Mouse (Mus musculus): ENCODE measurements around the gene Endov.

Gene Endov

DNA sequence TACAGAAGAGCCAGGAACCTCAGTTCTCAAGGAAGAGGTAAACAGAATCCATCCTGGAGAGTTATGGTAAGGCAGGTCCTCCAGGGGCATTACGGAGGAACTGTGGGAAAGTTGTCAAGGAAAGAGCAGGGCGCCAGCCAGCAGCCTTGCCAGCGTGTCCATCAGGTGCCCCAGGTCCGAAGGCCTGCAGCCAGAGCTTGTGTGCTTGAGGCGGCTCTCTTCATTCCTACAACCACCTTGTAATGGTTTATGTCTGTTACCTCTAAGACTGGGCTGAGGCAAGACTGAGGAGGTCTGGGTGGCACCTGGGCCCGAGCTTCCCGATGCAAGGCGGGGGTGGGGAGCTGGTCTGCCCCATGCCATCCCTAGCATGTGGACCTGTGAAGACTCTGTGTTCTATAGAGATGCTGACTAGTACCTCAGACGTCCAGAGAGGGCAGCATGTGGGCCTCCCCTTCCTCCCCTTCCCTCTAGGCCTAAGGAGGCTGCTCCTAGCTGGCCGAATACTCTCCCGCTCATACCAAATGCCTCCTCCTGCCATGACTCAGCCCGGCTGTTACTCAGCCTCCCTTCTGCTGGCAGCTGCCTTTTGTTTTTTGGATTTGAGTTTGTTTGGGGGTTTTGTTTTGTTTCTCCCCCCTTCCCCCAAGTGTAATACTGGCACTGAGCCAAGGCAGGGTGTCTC is 25.7 kb downstream of the Endov start:
- no peak for DNase-seq (ENCODE audit: low spot score in 2 of 2)

DNA sequence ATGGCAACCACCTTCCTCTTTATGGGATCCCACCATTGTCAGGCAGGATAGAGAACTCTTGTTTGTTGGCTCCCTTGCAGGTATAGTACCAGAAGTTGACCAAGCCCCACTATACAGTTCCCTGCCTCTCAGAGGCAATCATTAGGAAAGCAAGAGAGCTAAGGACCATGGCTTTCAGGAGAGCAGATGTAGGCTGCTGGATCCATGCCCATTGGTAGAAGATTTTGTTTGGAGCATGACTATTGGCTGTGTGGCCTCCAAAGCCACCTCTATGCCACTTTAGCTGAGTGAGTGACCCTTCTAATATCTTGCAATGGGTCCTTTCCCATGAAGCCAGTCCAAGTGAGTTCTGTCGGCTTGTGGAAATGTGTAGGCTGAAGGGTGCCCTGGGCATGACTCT is 28.2 kb downstream of the Endov start:
- no peak for DNase-seq (ENCODE audit: low spot score in 2 of 2)

DNA sequence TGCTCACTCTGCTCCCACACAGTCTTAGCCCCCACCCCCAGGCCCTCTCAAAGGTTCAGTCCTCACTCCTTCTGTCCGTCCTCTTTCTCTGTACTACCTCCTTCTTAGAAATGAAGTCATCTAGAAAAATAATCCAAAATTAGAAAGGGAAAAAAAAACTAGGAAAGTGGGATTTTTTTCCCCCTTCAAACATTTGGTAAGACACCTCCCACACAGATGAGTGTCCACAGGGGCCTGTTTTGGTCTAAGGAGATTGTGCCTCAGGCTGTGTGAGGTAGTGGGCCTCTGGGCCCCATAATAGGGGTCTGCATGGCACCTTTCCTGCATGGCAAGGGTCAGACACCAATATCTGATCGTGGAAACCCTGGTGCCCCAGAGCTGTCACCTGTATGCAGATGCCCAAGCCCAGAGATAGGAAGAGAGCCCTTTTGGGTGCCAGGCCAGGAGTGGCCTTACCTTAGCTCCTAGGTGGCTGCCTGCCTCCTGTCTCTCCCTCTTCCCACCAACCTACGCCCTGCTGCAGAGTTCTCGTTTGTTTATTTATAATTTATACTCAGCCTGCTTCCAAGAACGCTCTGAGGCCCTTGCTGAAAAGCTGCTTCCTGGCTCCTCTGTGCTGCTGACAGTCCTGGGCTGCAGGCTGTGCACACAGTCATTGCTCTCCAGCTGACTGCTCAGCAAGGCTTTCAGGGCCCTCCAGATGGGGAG is 29.0 kb downstream of the Endov start:
- no peak for DNase-seq (ENCODE audit: low spot score in 2 of 2)

DNA sequence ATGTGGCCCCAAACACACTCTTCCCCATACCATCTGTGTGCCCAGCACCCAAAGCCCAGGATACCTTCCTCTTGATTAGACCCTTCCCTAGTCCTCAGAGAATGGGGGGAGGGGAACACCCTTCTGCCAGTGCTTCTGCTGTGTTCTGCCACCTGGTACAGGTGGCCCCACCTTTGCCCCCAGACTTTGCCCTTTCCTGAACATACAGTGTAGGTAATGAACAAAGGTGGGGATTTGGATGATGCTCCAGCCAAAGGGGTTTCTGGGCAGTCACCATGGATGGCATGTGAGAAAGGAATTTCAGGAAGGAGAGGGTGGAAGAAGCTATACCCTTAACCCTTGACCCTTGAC is 29.5 kb downstream of the Endov start:
- no peak for DNase-seq (ENCODE audit: low spot score in 2 of 2)

DNA sequence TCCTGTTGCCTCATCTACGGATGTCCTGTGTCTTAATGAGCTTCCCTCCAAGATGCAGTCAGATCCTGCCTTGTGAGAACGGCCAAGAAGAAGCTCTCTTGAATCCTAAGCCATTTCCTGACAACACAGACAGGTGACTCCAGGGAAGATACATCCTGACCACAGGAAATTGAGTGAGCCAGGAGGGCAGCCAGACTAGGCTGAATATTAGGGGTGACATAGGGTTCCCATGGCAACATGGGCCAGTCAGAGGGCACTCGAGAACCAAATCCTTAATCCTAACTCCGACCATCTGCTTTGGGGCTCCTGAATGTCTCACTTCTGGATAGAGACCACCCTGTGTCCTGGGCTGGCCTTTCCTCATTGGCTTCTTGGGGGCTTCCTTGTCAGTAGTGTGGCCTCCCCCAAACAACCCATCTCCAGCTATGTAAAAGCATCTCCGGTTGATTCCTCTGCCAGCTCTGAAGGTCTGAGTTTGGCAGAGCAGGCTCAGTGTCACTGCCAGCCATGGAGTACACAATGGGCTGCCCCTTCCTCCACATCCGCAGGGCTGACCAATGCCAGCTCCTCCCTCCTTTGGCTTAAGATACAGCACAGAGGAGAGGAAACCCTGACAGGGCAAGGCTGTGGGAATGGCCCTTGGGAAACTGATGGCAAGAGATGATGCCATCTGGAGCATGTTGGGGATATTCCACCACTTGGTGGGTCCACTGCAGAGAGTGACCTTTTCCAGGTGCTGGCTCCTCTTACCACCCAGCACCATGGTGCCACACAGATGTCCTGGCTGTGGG is 31.0 kb downstream of the Endov start:
- DNase-seq (ENCODE audit: low spot score in 2 of 2) = no peak

DNA sequence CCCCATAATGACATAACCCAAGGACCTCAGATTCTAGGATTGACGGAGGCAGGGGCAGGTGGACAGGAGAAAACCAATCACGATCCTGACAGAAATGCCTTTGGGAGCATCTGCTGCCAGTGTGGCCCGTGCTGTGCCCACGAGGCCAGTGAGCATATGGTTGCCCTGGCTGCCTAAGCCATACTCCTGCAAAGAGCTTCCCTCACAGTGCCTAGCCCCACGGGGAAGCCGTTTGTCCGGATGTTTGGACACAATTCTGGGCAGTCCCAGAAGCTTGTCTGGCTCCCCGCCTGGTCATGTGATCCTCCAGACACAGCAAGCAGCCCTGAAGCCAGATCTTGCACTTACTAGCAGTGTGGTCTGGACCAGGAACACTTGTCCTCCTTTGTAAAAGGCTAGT is 31.6 kb downstream of the Endov start:
- DNase-seq (ENCODE audit: low spot score in 2 of 2) = no peak

DNA sequence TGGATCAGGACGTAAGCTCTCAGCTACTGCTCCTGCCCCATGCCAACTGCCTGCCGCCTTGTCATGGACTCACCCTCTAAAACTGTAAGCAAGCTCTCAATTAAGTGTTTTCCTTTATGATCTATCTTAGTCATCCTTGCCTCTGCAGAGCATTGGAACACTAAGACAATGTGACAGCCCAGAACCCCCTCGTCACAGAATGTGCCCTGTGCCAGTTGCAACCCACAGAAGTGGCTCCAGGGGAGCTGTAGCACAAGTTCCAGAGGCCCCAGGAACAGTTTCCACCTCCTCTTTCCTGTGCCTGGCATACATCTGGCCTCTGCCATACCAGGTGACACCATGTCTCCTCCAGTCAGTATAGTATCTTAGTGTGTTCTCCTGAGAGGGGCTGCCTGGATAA is 32.2 kb downstream of the Endov start:
- DNase-seq (ENCODE audit: low spot score in 2 of 2) = no peak

DNA sequence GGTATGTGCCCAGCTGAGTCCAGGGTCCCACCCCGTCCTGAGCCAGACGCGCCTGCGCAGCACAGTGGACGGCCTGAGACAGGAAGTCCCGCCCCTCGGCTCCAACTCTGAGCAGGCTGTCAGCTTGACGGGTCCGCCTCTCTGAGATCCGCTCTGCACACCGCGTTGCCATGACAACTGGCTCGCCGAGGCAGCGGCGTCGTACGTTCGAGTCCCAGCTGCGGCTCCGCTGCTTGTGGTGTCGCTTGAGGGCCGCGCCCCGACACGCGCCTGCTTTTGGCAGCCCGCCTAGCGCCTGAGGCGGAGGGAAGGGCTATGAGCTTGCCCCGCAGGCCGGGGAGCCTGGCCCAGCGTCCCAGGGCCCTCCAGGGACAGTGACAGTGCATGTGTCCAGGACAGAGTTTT is 33.4 kb downstream of the Endov start:
- peak; percentile 70 to 74 for DNase-seq (ENCODE audit: low spot score in 2 of 2)

DNA sequence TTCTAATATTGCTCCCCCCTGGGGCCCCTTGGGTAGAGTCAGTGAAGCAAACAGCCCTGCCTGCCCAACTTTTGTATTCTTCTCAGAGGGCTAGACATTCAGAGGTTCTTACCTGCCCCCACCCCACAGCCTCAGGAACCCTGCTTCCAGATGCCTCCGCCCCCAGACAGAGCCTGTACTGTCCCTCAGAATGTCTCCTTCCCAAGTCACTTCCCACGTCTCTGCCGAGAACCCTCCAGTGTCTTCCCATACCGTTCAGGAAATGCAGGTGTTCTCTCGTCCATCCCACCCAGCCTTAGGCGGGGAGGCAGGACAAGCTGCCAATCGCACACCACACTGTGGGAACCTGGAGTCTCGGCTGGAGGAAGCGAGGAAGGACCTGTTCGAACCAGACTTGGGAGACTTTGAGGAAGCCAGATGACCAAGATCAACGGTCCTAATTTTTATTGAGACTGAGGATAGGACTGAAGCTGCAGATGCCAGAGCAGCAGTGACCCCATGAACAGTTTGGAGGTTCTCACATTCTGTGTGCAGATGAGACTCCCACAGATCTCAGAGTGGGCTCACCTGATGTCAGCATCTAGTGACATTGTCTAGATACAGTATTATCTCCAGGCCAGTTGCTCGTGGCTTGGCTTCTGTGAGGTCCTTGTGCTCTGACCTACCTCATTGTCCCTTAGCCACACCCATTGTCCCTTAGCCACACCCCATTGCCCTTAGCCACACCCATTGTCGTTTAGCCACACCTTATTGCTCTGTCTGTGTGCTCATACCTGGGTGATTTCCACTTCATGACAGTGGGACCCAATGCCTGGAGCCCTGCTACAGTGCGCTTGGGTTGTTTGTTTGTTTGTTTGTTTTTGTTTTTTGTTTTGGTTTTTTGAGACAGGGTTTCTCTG is 35.2 kb downstream of the Endov start:
- DNase-seq (ENCODE audit: low spot score in 2 of 2) = no peak

DNA sequence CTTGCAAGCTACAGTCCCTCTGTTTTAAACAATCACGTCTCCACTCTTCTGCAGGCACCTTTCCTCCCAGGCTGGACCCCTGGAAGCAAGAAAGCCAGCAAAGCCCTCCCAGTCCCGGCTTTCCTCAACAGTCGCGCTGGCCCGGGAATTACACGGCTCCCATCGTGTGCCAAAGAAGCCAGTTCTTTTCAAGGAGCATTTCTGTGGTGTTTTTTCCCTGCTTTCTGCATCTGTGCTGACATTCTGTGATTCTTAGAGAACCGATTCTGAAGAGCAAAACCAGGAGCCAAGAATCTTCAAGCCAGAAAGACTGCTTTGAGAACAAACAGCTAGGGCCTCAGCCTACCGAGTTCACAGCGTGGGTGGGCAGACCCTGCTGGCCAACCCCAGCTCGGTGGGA is 37.8 kb downstream of the Endov start:
- no peak for DNase-seq (ENCODE audit: low spot score in 2 of 2)

DNA sequence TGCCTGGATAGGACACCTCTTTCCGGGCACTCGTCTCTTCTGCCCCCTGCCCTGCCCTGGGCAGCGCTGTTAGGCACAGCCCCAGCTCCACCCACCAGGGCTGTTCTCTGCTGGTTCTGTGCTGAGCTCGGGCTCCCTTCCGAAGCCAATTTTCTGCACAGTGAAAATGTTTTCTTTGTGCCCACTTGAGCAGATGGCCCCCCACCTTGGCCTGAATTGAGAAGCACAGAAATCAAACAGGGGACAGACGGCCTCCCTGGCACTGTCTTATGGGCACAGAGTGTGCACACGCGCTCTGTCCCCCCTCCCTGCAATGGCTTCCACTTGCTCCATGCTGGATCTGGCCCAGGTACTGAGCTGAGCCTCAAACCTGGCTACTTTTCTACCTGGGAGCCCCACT is 41.3 kb downstream of the Endov start:
- no peak for DNase-seq (ENCODE audit: low spot score in 2 of 2)

DNA sequence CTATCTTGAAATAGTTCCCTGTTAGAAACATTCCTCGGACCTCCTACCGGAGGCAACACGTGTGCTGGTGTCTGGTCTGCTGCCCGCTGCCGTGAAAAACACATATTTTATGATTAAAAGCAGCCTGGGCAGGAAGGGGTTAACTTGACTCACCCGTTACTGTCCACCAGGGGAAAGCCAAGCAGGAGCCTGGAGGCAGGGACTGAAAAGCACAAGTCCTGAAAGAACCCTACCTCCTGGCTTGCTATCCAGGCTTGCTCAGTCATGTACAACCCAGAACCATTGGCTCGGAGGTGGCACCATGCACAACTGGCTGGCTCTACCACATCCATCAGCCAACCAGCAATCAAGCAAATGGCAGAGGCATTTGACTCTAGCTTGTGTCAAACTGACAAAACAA is 42.6 kb downstream of the Endov start:
- DNase-seq (ENCODE audit: low spot score in 2 of 2) = no peak

DNA sequence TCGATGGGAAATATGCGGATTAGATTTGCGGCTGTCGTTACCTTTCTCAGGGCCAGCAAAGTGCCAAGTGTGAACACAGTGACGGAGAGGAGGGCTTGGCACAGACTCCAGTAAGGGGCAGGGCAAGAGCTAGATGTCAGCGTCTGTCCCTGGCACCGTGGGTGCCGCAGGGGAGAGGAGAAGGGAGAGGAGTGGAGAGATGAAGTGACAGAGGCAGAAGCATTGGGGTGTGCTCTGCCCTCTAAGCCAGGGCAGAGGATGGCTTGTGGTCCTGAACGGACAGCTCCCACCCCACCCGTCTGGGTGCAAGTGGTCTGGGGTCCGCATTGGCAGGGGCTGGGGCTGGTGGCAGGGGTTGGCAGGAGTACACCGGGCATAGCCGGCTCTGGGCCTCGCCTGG is 48.8 kb downstream of the Endov start:
- DNase-seq (ENCODE audit: low spot score in 2 of 2) = no peak

DNA sequence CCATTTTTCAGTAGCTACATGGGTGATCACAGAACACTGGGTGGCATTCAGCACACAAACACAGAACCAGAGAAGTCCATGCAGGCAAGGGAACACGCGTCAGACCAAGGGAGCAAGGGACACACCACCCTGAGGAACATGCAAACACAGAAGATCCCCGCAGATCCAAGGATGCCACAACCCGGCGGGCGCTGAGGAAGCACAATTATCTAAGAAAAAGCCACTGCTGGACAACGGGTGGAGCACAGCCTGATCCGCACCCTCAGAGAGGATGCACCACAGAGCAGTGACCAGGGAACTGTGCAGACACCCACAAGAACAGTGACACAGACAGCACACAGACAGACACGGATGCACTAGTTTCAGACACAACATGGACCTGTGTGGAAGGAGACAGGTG is 49.4 kb downstream of the Endov start:
- no peak for DNase-seq (ENCODE audit: low spot score in 2 of 2)

DNA sequence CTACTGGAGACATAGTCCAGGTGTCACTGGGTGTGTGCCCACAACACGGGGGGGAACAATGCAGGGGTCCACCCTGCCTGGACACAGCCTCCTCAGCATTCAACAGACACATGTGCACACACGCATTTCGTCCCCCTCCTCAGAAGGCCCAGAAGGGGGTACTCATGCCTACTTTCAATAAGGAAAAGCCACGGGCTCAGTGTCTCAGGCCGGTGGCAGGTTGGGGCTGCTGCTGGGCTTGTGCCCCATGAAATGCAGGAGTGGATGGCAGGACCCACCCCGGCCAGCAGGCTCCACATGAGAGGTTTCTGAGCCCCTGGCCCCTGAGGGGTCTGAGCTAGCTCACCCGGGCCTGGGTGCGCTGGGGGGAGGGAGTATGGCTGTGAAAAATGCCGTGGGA is 49.9 kb downstream of the Endov start:
- DNase-seq (ENCODE audit: low spot score in 2 of 2) = no peak

DNA sequence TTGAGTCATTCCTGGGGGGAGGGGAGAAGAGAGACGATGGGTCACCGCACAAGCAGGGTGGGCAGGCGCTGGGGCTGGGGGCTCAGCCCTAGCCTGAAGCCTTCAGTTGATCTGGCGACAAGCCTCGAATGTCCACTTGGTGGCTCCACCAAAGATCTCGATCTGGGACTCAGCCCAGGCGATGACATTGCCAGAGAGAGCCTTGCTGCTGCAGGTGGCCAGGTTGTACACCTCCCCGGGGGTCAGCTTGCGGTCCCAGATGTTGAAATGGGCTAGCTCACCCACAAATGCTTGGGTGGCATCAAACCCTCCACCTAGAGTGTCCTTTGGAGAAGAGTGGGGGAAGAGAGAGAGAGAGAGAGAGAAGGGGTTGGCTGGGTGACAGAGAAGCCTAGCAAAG is 51.2 kb downstream of the Endov start:
- DNase-seq (ENCODE audit: low spot score in 2 of 2) = no peak

DNA sequence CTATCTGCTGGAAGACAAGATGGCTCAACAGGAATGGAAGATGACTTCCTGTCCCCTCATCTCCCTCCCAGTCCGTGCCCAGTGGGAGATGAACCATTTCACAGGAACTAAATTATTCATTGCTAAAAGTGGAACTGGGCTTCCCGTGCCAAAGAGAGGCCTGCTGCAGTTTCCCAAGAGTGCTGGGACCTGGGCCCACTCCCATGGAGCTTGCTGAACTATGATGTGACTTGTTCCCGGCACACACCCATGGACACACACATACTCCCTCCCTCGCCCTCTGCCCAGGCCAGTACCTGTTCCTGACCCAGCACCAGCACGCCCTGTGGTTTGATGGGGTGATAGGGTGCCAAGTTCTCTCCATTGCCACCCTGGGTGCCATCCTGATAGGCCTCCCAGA is 51.7 kb downstream of the Endov start:
- DNase-seq (ENCODE audit: low spot score in 2 of 2) = no peak

DNA sequence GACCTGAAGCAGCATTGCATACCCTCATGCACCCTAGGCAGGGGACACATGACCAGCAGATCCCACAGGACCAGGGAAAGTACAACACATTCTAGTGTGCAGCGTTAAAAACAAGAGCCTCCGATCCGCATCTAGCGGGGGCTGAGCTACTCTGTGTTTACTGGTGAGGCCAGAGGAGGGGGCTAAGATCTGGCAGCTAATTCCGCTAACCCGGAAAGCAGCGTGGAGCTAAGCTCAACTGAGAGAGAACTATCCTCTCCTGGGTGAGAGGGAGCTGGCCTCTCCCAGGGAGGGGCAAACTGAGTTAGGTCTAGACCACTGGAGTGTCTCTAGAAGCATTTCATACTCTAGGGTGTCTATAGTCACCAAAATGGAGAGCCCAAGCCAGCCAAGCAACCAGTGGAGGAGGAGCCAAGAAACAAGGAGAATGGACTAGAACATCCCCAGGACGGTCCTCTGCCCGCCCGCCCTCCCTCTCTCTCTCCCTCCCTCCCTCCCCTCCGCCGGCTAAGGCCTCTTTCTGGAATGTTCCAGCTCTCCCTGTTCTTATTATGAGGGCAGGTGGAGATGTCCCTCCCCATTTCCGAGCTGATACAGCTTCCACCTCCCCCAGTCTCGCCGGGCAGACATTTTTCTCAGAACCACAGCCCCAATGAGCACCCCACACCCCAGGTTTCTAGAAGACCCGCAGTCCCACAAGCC is 52.8 kb downstream of the Endov start:
- no peak for DNase-seq (ENCODE audit: low spot score in 2 of 2)

DNA sequence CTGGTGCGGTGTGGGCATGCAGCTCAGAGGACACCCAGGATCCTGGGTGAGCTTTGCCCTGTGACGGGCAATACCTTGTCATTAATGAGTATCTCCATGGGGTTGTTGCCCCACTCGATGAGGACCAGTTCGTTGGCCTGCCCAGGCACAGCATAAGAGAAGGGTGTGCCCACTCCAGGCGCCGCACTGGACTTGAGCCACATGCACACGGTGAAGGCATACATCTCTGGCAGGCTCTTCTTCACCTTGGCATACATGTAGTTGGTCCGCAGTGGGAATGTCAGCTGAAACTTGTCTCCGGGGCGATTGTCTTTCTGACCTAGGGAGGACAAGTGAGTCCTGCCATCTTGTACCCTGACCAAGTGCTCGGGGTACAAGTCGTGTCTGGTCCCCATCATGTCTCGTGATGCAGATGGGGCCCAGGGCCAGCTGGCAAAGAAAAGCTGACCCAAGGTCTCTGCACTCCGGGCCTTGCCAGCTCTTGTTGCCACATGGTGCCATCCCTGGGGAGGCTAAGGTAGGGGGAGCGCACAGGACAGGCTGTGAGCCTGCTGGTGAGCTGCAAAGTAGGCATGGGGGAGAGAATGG is 53.5 kb downstream of the Endov start:
- DNase-seq (ENCODE audit: low spot score in 2 of 2) = no peak

DNA sequence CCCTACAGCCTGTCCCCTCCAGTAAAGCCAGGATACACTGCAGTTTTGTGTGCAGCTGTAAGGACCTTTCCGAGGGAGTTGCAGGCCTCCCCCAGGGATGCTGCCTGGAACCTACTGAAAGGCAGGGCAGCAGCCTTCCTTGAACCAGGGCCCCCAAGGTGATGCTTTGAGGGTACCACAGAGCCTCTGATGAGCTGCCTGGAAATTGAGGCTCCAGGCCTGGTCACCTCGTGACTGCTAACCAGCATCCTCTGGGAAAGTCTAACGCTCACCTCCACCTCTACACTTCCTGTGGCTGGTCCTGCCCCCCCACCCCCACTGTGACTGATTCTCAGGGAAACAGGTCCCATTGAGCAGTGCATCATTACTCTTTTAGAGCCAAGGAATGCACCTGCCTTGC is 54.1 kb downstream of the Endov start:
- no peak for DNase-seq (ENCODE audit: low spot score in 2 of 2)

All from frontal cortex, postnatal 14 days (tissue).